Mouse (Mus musculus) limb, embryonic 11.5 days (tissue): ENCODE results near the gene Rfwd3. TPM values are rescaled to one million over a fixed set of nuclear protein-coding genes. Genes with fewer than 3 reads are reported as not detected.
"Not testable (repeated sequence)": the region's sequence is repeated elsewhere in the genome, so short reads cannot be mapped to it uniquely, and the experiment has no call there.

Source experiments
- ATAC-seq: fragments of 200-750 bp; cut with Nextera tagmentation; 2 replicates; pipeline ENCODE4 v1.8.0; 2017; ENCODE audit warnings: low read depth; ENCODE audit not compliant: insufficient number of reproducible peaks, low FRiP score, low TSS enrichment
- DNase-seq: peaks from one replicate; pipeline ENCODE4 v3.0.0-alpha.2; 2015; ENCODE audit warnings: low spot score
- H3K27ac ChIP-seq: fragments of 300-500 bp; sonication (generic); replicated peaks from 2 replicates; pipeline ENCODE4 v1.5.1; 2014; ENCODE audit warnings: low read depth, mild to moderate bottlenecking, low read length
- H3K27me3 ChIP-seq: fragments of 300-500 bp; sonication (generic); 2 replicates; pipeline ENCODE4 v1.6.1; 2014; ENCODE audit warnings: mild to moderate bottlenecking, low read length, mixed read lengths; ENCODE audit not compliant: control insufficient read depth, insufficient read depth
- H3K36me3 ChIP-seq: fragments of 300-500 bp; sonication (generic); 2 replicates; pipeline ENCODE4 v1.6.1; 2014; ENCODE audit warnings: mild to moderate bottlenecking, low read length, moderate library complexity, mixed read lengths; ENCODE audit not compliant: control insufficient read depth, insufficient read depth
- H3K4me1 ChIP-seq: fragments of 300-500 bp; sonication (generic); 2 replicates; pipeline ENCODE4 v1.6.1; 2014; ENCODE audit warnings: low read length, mixed read lengths; ENCODE audit not compliant: control insufficient read depth, insufficient read depth
- H3K4me2 ChIP-seq: fragments of 300-500 bp; sonication (generic); 2 replicates; pipeline ENCODE4 v1.6.1; 2014; ENCODE audit warnings: low read depth, mild to moderate bottlenecking, moderate library complexity; ENCODE audit not compliant: severe bottlenecking
- H3K4me3 ChIP-seq: fragments of 300-500 bp; sonication (generic); 2 replicates; pipeline ENCODE4 v1.5.1; 2014; ENCODE audit warnings: low read depth, low read length
- H3K9ac ChIP-seq: fragments of 300-500 bp; sonication (generic); 2 replicates; pipeline ENCODE4 v1.6.1; 2014; ENCODE audit warnings: mild to moderate bottlenecking, low read length
- H3K9me3 ChIP-seq: fragments of 300-500 bp; sonication (generic); 2 replicates; pipeline ENCODE4 v1.6.1; 2016; ENCODE audit warnings: low read length; ENCODE audit not compliant: control insufficient read depth
- WGBS: fragments of 180-500 bp; shearing (Covaris S2); extraction: QIAGEN DNeasy Blood & Tissue Kit; methylation state at CpG from one replicate; pipeline ENCODE4 v1.1.7; 2014; 5-methylcytosine and 5-hydroxymethylcytosine counted together
- polyA plus RNA-seq: library from polyadenylated mRNA; unstranded; fragments of >200 nt; fragmentation: Nextera tagmentation; extraction: Ambion mirVana; gene quantifications from 2 replicates; pipeline ENCODE4 v1.2.1, GENCODE M21; 2014

Gene Rfwd3
- polyA plus RNA-seq, 1 experiment from 2014 or later = 95.9 TPM

DNA sequence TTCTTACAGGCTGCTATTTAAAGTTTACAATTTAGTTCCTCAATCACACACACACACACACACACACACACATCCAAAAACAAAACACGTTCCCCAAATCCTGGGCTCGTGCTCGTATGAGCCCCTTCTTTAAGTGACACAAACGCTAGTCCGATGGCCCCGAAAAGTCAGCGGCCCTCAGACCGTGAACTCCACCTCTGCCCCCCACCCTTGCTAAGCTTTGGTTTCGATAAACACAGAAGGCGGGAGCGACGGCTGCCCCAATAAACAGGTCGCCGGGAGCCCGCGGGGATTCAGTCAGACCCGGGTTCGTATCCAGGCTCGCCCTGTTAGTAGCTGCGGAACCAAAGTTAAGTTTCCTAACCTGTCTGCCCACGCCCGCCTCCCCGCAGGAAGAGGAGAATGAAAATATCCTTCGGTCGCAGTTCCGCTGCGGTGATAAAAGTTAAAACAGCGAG is 630 bp downstream of the Rfwd3 start:
- no peaks in the 10 kb centered on the region for H3K9me3 ChIP-seq
- peak overlapping the region; percentile 75 for H3K4me3 ChIP-seq
- under 1% methylated on average over 28 of the region's 28 CpGs for WGBS
- peak overlapping the region; percentile 51 for H3K4me2 ChIP-seq
- H3K27me3 ChIP-seq = no peaks in the 10 kb centered on the region
- peak; percentile 79 for DNase-seq
- peak overlapping the region; percentile 92; the same call in 1 of the 2 replicates for H3K27ac ChIP-seq
- H3K36me3 ChIP-seq = peaks cover 5% of the 10 kb centered on the region
- peak overlapping the region; percentile 91 for H3K9ac ChIP-seq
- no peak for ATAC-seq
- no peaks in the 10 kb centered on the region for H3K4me1 ChIP-seq

DNA sequence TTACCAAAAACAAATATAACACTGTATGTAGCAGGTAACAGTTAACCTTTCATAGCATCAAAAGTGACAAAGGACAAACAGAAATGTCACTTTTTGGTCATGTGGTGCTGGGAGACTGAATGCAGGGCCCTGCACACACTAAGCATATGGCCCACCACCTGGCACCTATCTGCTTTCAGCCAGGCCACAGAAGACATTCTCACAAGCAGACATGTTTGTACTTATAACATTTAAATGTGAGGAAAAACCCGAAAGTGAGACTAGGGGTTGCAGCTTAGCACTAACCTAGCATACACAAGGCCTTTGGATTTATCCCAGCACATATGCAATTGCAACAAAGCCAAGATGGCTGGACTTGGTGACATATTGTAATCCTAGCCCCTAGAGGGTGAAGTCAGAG is 2.0 kb downstream of the Rfwd3 start:
- H3K27ac ChIP-seq = no peak overlapping the region
- no peaks in the 10 kb centered on the region for H3K27me3 ChIP-seq
- no peak overlapping the region for H3K9ac ChIP-seq
- H3K4me2 ChIP-seq = no peak overlapping the region
- H3K4me1 ChIP-seq = no peaks in the 10 kb centered on the region
- no peaks in the 10 kb centered on the region for H3K9me3 ChIP-seq
- 86% methylated on average over 1 of the region's 1 CpGs for WGBS
- ATAC-seq (no peak), DNase-seq (no peak)
- H3K4me3 ChIP-seq = no peak overlapping the region
- H3K36me3 ChIP-seq = peaks cover 10% of the 10 kb centered on the region

DNA sequence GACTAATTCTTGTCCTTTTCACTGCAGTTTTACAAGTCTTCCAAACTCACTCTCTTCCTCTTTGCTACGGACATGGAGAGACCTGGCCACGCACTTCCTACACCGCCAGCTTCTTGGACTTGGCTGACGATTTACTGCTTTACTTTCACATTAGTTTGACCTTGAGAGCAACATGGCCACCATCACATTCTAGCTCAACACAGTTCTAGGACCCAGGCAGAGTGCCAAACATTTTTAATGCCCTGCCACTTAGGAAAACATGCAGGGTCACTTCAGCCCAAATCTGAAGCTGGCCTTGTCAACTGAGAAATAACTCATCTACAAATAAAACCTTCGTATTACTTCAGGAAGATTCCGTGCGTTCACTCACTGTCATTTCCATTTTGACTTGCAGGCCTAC is 8.3 kb downstream of the Rfwd3 start:
- H3K4me1 ChIP-seq = no peaks in the 10 kb centered on the region
- H3K27me3 ChIP-seq = no peaks in the 10 kb centered on the region
- no peak overlapping the region for H3K4me2 ChIP-seq
- no peaks in the 10 kb centered on the region for H3K9me3 ChIP-seq
- no peak overlapping the region for H3K27ac ChIP-seq
- no peak overlapping the region for H3K9ac ChIP-seq
- 95% methylated on average over 7 of the region's 7 CpGs for WGBS
- no peak for DNase-seq
- no peak for ATAC-seq
- no peak overlapping the region for H3K4me3 ChIP-seq
- H3K36me3 ChIP-seq = peaks cover 27% of the 10 kb centered on the region

GRCm38 (mm10) chr8:111290586-111290985 is 9.4 kb downstream of the Rfwd3 start:
- Histone ChIP-seq H3K27me3 (no peaks in the 10 kb centered on the region), H3K4me1 (no peaks in the 10 kb centered on the region), H3K27ac (no peak overlapping the region), H3K9ac (no peak overlapping the region), H3K36me3 (peaks cover 34% of the 10 kb centered on the region), H3K4me2 (no peak overlapping the region), H3K4me3 (no peak overlapping the region), H3K9me3 (no peaks in the 10 kb centered on the region)
- ATAC-seq (no peak), DNase-seq (no peak)
- WGBS = 98% methylated on average over 7 of the region's 7 CpGs

- WGBS = 89% methylated on average over 4 of the region's 4 CpGs
- Histone ChIP-seq H3K27me3 (no peaks in the 10 kb centered on the region), H3K9ac (no peak overlapping the region), H3K27ac (no peak overlapping the region), H3K9me3 (no peaks in the 10 kb centered on the region), H3K4me3 (no peak overlapping the region), H3K36me3 (peaks cover 37% of the 10 kb centered on the region), H3K4me1 (no peaks in the 10 kb centered on the region), H3K4me2 (no peak overlapping the region)
- no peak for ATAC-seq
- no peak for DNase-seq
Observed at GRCm38 (mm10) chr8:111285603-111286002, 14.4 kb downstream of the Rfwd3 start.

GRCm38 (mm10) chr8:111282093-111282492 is 17.9 kb downstream of the Rfwd3 start:
- Histone ChIP-seq H3K27me3 (no peaks in the 10 kb centered on the region), H3K9me3 (no peaks in the 10 kb centered on the region), H3K36me3 (peaks cover 42% of the 10 kb centered on the region), H3K27ac (no peak overlapping the region), H3K4me2 (no peak overlapping the region), H3K4me1 (no peaks in the 10 kb centered on the region), H3K4me3 (no peak overlapping the region), H3K9ac (no peak overlapping the region)
- no peak for DNase-seq
- ATAC-seq = no peak
- 87% methylated on average over 3 of the region's 3 CpGs for WGBS

DNA sequence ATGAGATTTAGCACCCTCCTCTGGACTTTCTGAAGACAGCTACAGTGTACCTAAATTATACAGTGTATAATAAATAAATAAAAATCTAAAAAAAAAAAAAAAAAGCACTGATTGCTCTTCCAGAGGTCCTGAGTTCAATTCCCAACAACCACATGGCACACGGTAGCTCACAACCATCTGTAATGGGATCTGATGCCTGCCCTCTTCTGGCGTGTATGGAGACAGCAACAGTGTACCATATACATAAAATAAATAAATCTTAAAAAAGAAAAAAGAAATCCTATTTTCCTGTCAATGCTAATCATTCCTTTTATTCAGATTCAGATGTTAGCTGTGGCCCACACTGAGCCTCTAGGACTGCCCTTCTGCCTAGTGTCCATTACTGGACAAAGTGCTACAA is 31.7 kb downstream of the Rfwd3 start:
- Histone ChIP-seq H3K4me2 (no peak overlapping the region), H3K36me3 (peaks cover 8% of the 10 kb centered on the region; the same call in 1 of the 2 replicates), H3K27ac (no peak overlapping the region), H3K9ac (no peak overlapping the region), H3K4me1 (no peaks in the 10 kb centered on the region), H3K27me3 (no peaks in the 10 kb centered on the region), H3K4me3 (no peak overlapping the region), H3K9me3 (no peaks in the 10 kb centered on the region)
- DNase-seq = no peak
- no peak for ATAC-seq
- WGBS = 73% methylated on average over 2 of the region's 2 CpGs

GRCm38 (mm10) chr8:111266161-111266560 is 33.9 kb downstream of the Rfwd3 start:
- H3K4me2 ChIP-seq, H3K27me3 ChIP-seq, H3K27ac ChIP-seq, H3K36me3 ChIP-seq, H3K9ac ChIP-seq, ATAC-seq, H3K4me3 ChIP-seq, DNase-seq, H3K9me3 ChIP-seq, H3K4me1 ChIP-seq: not testable (repeated sequence)
- WGBS = 72% methylated on average over 7 of the region's 7 CpGs

DNA sequence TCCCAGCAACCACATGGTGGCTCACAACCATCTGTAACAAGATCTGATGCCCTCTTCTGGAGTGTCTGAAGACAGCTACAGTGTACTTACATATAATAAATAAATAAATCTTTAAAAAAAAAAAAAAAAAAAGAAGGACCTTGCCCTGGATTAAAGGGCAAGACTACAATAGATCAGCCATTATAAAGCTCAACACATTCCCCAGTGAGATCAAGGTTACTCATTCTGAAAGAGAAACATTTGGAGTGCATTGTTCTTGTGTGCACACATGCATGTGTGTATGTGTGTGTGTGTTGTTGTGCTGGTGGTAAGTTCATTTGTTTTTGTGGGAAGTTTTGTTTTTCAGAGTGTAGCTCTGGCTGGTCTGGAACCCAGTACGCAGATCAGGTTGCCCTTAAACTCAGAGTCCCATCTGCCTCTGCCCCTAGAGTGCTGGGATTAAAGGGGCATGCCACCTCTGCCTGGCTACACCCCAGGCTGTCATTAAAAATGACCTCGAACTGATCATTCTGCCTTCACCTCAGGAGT is 35.3 kb downstream of the Rfwd3 start:
- Histone ChIP-seq H3K36me3 (no peaks in the 10 kb centered on the region; the same call in 1 of the 2 replicates), H3K4me1 (no peaks in the 10 kb centered on the region), H3K4me3 (no peak overlapping the region), H3K9me3 (no peaks in the 10 kb centered on the region), H3K27ac (no peak overlapping the region), H3K4me2 (no peak overlapping the region), H3K27me3 (no peaks in the 10 kb centered on the region), H3K9ac (no peak overlapping the region)
- 77% methylated on average over 2 of the region's 2 CpGs for WGBS
- DNase-seq (no peak), ATAC-seq (no peak)
